Mouse (Mus musculus) kidney, adult 2 months (tissue): ENCODE measurements around the gene Gstt4.

Experiments
- CTCF ChIP-seq: fragments of 200-500 bp; conservative IDR thresholded peaks from 2 replicates; pipeline ENCODE4 v1.5.1; 2011; ENCODE audit warnings: low read depth, mild to moderate bottlenecking, control low read depth, low read length, moderate library complexity, mixed read lengths; ENCODE audit not compliant: insufficient read depth, insufficient read length
- POLR2A ChIP-seq: fragments of 200-500 bp; IDR thresholded peaks from one replicate; pipeline ENCODE4 v1.6.1; 2011; ENCODE audit warnings: low read depth, low read length, control low read depth

- no peak for TF ChIP-seq POLR2A
- TF ChIP-seq CTCF, result no peak
These were observed 34.0 kb upstream of the Gstt4 start for GRCm38 (mm10) chr10:75856155-75856907.
